Mouse (Mus musculus) C2C12 (cell line): ENCODE data around the gene Fst.

Experiments
- CTCF ChIP-seq: IDR thresholded peaks from one replicate; pipeline ENCODE4 v1.5.1; 2011; ENCODE audit not compliant: control insufficient read depth, insufficient read depth, insufficient read length
- USF1 ChIP-seq: IDR thresholded peaks from one replicate; pipeline ENCODE4 v1.6.1; 2011; ENCODE audit warnings: low read depth, mild to moderate bottlenecking, control low read depth, moderate library complexity

- TF ChIP-seq CTCF (no peak), USF1 (no peak)
Observed at GRCm38 (mm10) chr13:114459701-114460160, 980 bp upstream of the Fst start.
